In genomic region chr3:79703135-79703534, GRCm38 (mm10) we compare ENCODE assay signal across 23 mouse cellular contexts. TPM values are rescaled to one million over a fixed set of nuclear protein-coding genes. Genes with fewer than 3 reads are reported as not detected.
A peak's percentile ranks its signal among the peaks of the same experiment; 100 is the strongest.
DNase-seq lines count a peak whose midpoint lies in the region; ATAC-seq and TF ChIP-seq lines count a peak whose summit lies in the region.
"Had no signal": no experiment of that assay in that cellular context is flagged by ENCODE, and none has a peak within 500 bp of the region (broad histone marks: within the 10 kb centered on the region; RNA-seq: fewer than 3 reads in every experiment).

No protein-coding gene starts in this region.

- no peak for DNase-seq in frontal cortex, postnatal 10 days (ENCODE audit: low spot score in 2 of 2)
- DNase-seq in layer of hippocampus, adult 8-10 months (ENCODE audit: low spot score in 2 of 2): peak; percentile 17 to 20
- DNase-seq in layer of hippocampus, postnatal 25 days (ENCODE audit: extremely low spot score in 1 of 2, low spot score in 1 of 2): no peak
- peak; percentile 47 for DNase-seq in brain, adult 2 months (ENCODE audit: low read depth, low spot score)
- peak; percentile 2 for DNase-seq in brain, embryonic 14.5 days (ENCODE audit: low read depth)
- DNase-seq: adrenal gland, adult 2 months; adrenal gland, postnatal 14 days; cerebellum, adult 18-20 months; gastrocnemius, adult 2 months; gastrocnemius, postnatal 14 days; heart, adult 2 months; heart, postnatal 14 days; heart, postnatal 4 days had no signal

- ATAC-seq in frontal cortex, adult (ENCODE audit: low TSS enrichment): peak; percentile 62; the same call in 1 of the 2 replicates
- ATAC-seq: CD4-positive, CD25-positive, alpha-beta regulatory T cell, adult 4 months; forebrain, embryonic 15.5 days; hindbrain, postnatal 0 days; inflammation-experienced regulatory T-cells, adult 6 months; intestine, embryonic 16.5 days had no signal

- no peak for TF ChIP-seq POLR2A in brain, embryonic 14.5 days (IDR thresholded peaks at IDR 0.05; ENCODE audit: borderline replicate concordance, extremely low read depth, insufficient read depth, insufficient read length, poor library complexity, severe bottlenecking)

- TF ChIP-seq CTCF in brain, embryonic 14.5 days (IDR thresholded peaks at IDR 0.05; ENCODE audit: borderline replicate concordance, extremely low read depth, insufficient read depth, insufficient read length): no peak

RNA-seq across cellular contexts. Expression of gene Rxfp1, which starts 34.5 kb away (rescaled TPM):
- 10 to 100 TPM; 12.9 to 18.6 (median 14.9) TPM for total RNA-seq in layer of hippocampus, adult 8-10 months (2022)
- total RNA-seq in layer of hippocampus, postnatal 25 days (2021): 10 to 100 TPM in 1 of 2 experiments, 1 to 10 TPM in 1; 6.8 to 12.0 TPM
- polyA plus RNA-seq in brain, embryonic 14.5 days (2012; rRNA removed): 0.19 and 0.29 TPM in 2 replicates
- total RNA-seq: adrenal gland, adult 2 months; common myeloid progenitor, adult 5-6 weeks; gastrocnemius, adult 2 months; gastrocnemius, postnatal 14 days; MEL had no signal
- polyA plus RNA-seq: adrenal gland, adult 2 months; C2C12; CD4-positive, CD25-positive, alpha-beta regulatory T cell, adult 4 months; hindbrain, embryonic 11.5 days had no signal

Comparison
In these comparisons a context has a peak if more than half of its experiments do, and no peak if none do; other contexts are left out.
1. DNase-seq: peak in layer of hippocampus, adult 8-10 months (2 of 2), brain, adult 2 months (single experiment) and brain, embryonic 14.5 days (single experiment); none in frontal cortex, postnatal 10 days (0 of 2) and layer of hippocampus, postnatal 25 days (0 of 2).